Mouse (Mus musculus) T-cell, adult 2 months (primary cell): Measurements from ENCODE around the gene Prr5.
A peak's percentile ranks its signal among the peaks of the same experiment; 100 is the strongest.

Source experiments
- DNase-seq: peaks from one replicate; pipeline ENCODE4 v3.0.0; 2022; ENCODE audit warnings: low spot score

The Prr5 gene

GRCm38 (mm10) chr15:84657384-84658064, 11.9 kb upstream of the Prr5 start:
- no peak for DNase-seq

GRCm38 (mm10) chr15:84658655-84659054, 10.8 kb upstream of the Prr5 start:
- DNase-seq, result no peak

GRCm38 (mm10) chr15:84659856-84660255, 9.6 kb upstream of the Prr5 start:
- no peak for DNase-seq

- DNase-seq, result no peak
These were observed 8.1 kb upstream of the Prr5 start for GRCm38 (mm10) chr15:84661274-84661673.

- peak; percentile 37 for DNase-seq
These were observed 6.3 kb upstream of the Prr5 start for GRCm38 (mm10) chr15:84662952-84663684.

GRCm38 (mm10) chr15:84663685-84664060, 5.7 kb upstream of the Prr5 start:
- no peak for DNase-seq

- no peak for DNase-seq
These were observed 4.6 kb upstream of the Prr5 start for GRCm38 (mm10) chr15:84664542-84665460.

GRCm38 (mm10) chr15:84665662-84666061, 3.8 kb upstream of the Prr5 start:
- DNase-seq, result no peak

- no peak for DNase-seq
These were observed 3.4 kb upstream of the Prr5 start for GRCm38 (mm10) chr15:84666065-84666464.

- DNase-seq, result no peak
These were observed 1.8 kb upstream of the Prr5 start for GRCm38 (mm10) chr15:84667601-84668000.

GRCm38 (mm10) chr15:84669771-84670656, 594 bp downstream of the Prr5 start:
- DNase-seq, result no peak

- no peak for DNase-seq
These were observed 1.2 kb downstream of the Prr5 start for GRCm38 (mm10) chr15:84670657-84671055.

- DNase-seq, result no peak
These were observed 2.2 kb downstream of the Prr5 start for GRCm38 (mm10) chr15:84671401-84672307.

- no peak for DNase-seq
These were observed 2.8 kb downstream of the Prr5 start for GRCm38 (mm10) chr15:84672308-84672615.

- no peak for DNase-seq
These were observed 3.2 kb downstream of the Prr5 start for GRCm38 (mm10) chr15:84672616-84673015.

GRCm38 (mm10) chr15:84674329-84675067, 5.1 kb downstream of the Prr5 start:
- no peak for DNase-seq

- DNase-seq, result no peak
These were observed 5.9 kb downstream of the Prr5 start for GRCm38 (mm10) chr15:84675317-84675716.

GRCm38 (mm10) chr15:84677943-84678342, 8.5 kb downstream of the Prr5 start:
- no peak for DNase-seq

GRCm38 (mm10) chr15:84679090-84679489, 9.7 kb downstream of the Prr5 start:
- no peak for DNase-seq

- no peak for DNase-seq
These were observed 10.4 kb downstream of the Prr5 start for GRCm38 (mm10) chr15:84679794-84680193.
